Mouse (Mus musculus) spleen, postnatal 36 days (tissue): ENCODE data around the gene Pdzrn4.
A peak's percentile ranks its signal among the peaks of the same experiment; 100 is the strongest.

Experiments used
- DNase-seq, 2 experiments: peaks; one replicate each; pipeline ENCODE4 v3.0.0; 2022; ENCODE audit warnings: low spot score in 2 of 2, mixed read lengths in 1 of 2

Gene Pdzrn4

GRCm38 (mm10) chr15:92704146-92704545, 307.5 kb downstream of the Pdzrn4 start:
- peak in 1 of 2 experiments; percentile 2 for DNase-seq

- no peak for DNase-seq
Measured at GRCm38 (mm10) chr15:92738676-92739075, 342.0 kb downstream of the Pdzrn4 start.

- DNase-seq: no peak
Measured at GRCm38 (mm10) chr15:92739887-92740286, 343.2 kb downstream of the Pdzrn4 start.

GRCm38 (mm10) chr15:92743624-92744023, 346.9 kb downstream of the Pdzrn4 start:
- DNase-seq: no peak

GRCm38 (mm10) chr15:92746081-92746480, 349.4 kb downstream of the Pdzrn4 start:
- DNase-seq: no peak

- DNase-seq: no peak
Measured at GRCm38 (mm10) chr15:92752167-92752566, 355.5 kb downstream of the Pdzrn4 start.

- no peak for DNase-seq
Measured at GRCm38 (mm10) chr15:92752578-92752977, 355.9 kb downstream of the Pdzrn4 start.

- DNase-seq: no peak
Measured at GRCm38 (mm10) chr15:92757085-92757903, 360.6 kb downstream of the Pdzrn4 start.

GRCm38 (mm10) chr15:92759001-92759400, 362.3 kb downstream of the Pdzrn4 start:
- DNase-seq: no peak

- no peak for DNase-seq
Measured at GRCm38 (mm10) chr15:92763303-92763702, 366.6 kb downstream of the Pdzrn4 start.

GRCm38 (mm10) chr15:92769535-92769934, 372.9 kb downstream of the Pdzrn4 start:
- no peak for DNase-seq

GRCm38 (mm10) chr15:92788036-92788435, 391.4 kb downstream of the Pdzrn4 start:
- no peak for DNase-seq

GRCm38 (mm10) chr15:92794275-92794674, 397.6 kb downstream of the Pdzrn4 start:
- DNase-seq: no peak

GRCm38 (mm10) chr15:92805934-92806333, 409.3 kb downstream of the Pdzrn4 start:
- DNase-seq: no peak

GRCm38 (mm10) chr15:92806352-92806751, 409.7 kb downstream of the Pdzrn4 start:
- no peak for DNase-seq
